Mouse (Mus musculus): Measurements from ENCODE around the gene Tspan17.

Gene Tspan17

GRCm38 (mm10) chr13:54806434-54806976 lies 17.3 kb downstream of the Tspan17 start:
- DNase-seq (ENCODE audit: low spot score), result no peak

GRCm38 (mm10) chr13:54808067-54808466 lies 18.9 kb downstream of the Tspan17 start:
- no peak for DNase-seq (ENCODE audit: low spot score)

GRCm38 (mm10) chr13:54811476-54811875 lies 22.3 kb downstream of the Tspan17 start:
- no peak for DNase-seq (ENCODE audit: low spot score)

GRCm38 (mm10) chr13:54813381-54813780 lies 24.2 kb downstream of the Tspan17 start:
- no peak for DNase-seq (ENCODE audit: low spot score)

- DNase-seq (ENCODE audit: low spot score), result no peak
These were observed 29.4 kb downstream of the Tspan17 start for GRCm38 (mm10) chr13:54818399-54819254.

- no peak for DNase-seq (ENCODE audit: low spot score)
These were observed 31.9 kb downstream of the Tspan17 start for GRCm38 (mm10) chr13:54821106-54821505.

GRCm38 (mm10) chr13:54821931-54822330 lies 32.8 kb downstream of the Tspan17 start:
- no peak for DNase-seq (ENCODE audit: low spot score)

GRCm38 (mm10) chr13:54824111-54824931 lies 35.1 kb downstream of the Tspan17 start:
- peak; percentile 5 for DNase-seq (ENCODE audit: low spot score)

GRCm38 (mm10) chr13:54827992-54828391 lies 38.8 kb downstream of the Tspan17 start:
- DNase-seq (ENCODE audit: low spot score), result no peak

- DNase-seq (ENCODE audit: low spot score), result no peak
These were observed 39.3 kb downstream of the Tspan17 start for GRCm38 (mm10) chr13:54828508-54828907.

GRCm38 (mm10) chr13:54829450-54829849 lies 40.3 kb downstream of the Tspan17 start:
- no peak for DNase-seq (ENCODE audit: low spot score)

- no peak for DNase-seq (ENCODE audit: low spot score)
These were observed 47.3 kb downstream of the Tspan17 start for GRCm38 (mm10) chr13:54836351-54837030.

GRCm38 (mm10) chr13:54837061-54837460 lies 47.9 kb downstream of the Tspan17 start:
- DNase-seq (ENCODE audit: low spot score), result no peak

- peak; percentile 2 for DNase-seq (ENCODE audit: low spot score)
These were observed 48.3 kb downstream of the Tspan17 start for GRCm38 (mm10) chr13:54837471-54837889.

GRCm38 (mm10) chr13:54838540-54838939 lies 49.4 kb downstream of the Tspan17 start:
- DNase-seq (ENCODE audit: low spot score), result no peak

GRCm38 (mm10) chr13:54839211-54839610 lies 50.0 kb downstream of the Tspan17 start:
- no peak for DNase-seq (ENCODE audit: low spot score)

- no peak for DNase-seq (ENCODE audit: low spot score)
These were observed 55.4 kb downstream of the Tspan17 start for GRCm38 (mm10) chr13:54844579-54844978.

Measured in yolk sac, embryonic 10.5 days (tissue).